Mouse (Mus musculus): ENCODE measurements around the gene Setd1b. TPM values are rescaled to one million over a fixed set of nuclear protein-coding genes. Genes with fewer than 3 reads are reported as not detected.

The Setd1b gene
- polyA plus RNA-seq, 1 experiment, result 14.9 TPM

DNA sequence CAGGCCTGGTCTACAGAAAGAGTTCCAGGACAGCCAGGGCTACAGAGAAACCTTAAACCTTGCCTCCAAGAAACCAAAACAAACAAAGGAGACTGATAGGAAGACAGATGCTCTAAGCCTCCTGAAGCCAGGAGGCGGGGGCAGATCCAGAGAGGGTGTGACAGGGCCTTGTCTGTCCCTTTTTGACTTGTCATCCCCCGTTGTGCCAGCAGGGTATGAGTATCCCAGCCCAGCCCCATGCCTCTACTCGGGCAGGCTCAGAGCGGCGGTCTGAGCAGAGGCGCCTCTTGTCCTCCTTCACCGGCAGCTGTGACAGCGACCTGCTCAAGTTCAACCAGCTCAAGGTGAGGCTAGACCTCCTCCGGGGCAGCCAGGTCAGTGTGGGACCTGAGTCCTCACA, 20.9 kb downstream of the Setd1b start:
- Histone ChIP-seq H3K4me3 (replicated peaks; ENCODE audit: insufficient read depth, low read depth, low read length) (no peak overlapping the region), H3K27me3 (ENCODE audit: control insufficient read depth, insufficient read depth, low read length) (no peaks in the 10 kb centered on the region), H3K27ac (ENCODE audit: insufficient read depth, low read length) (no peak overlapping the region), H3K4me1 (ENCODE audit: control insufficient read depth, insufficient read depth, low read length) (no peaks in the 10 kb centered on the region)
- 66% methylated on average over 9 of the region's 9 CpGs for WGBS
- no peak for TF ChIP-seq CTCF (IDR thresholded peaks at IDR 0.05; ENCODE audit: borderline replicate concordance, insufficient read depth, low read depth, low read length)
- TF ChIP-seq POLR2A (IDR thresholded peaks at IDR 0.05; ENCODE audit: borderline replicate concordance, insufficient read depth, low read length), result no peak
- DNase-seq, result no peak

DNA sequence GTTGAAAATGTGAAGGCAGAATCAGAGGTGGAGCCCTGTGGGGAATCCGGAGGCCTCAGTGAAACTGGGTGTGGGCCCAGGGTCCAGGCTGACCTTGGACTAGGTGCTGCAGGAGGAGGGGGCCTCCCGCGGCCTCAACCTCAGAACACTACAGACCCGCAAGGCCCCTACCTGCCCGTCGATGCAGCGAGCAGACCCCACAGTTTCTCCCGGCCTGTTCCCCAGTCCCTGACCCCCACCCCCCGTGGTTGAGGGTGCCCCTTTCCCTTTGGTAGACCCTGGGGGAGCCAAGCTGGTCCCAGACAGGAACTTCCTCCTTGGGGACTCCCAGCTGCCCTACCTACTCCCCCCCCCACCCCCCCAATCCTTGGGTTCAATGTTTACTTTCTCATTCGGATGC, 24.4 kb downstream of the Setd1b start:
- no peak for DNase-seq
- no peaks in the 10 kb centered on the region for H3K4me1 ChIP-seq (ENCODE audit: control insufficient read depth, insufficient read depth, low read length)
- H3K4me3 ChIP-seq (replicated peaks; ENCODE audit: insufficient read depth, low read depth, low read length), result no peak overlapping the region
- WGBS, result 83% methylated on average over 10 of the region's 10 CpGs
- no peaks in the 10 kb centered on the region for H3K27me3 ChIP-seq (ENCODE audit: control insufficient read depth, insufficient read depth, low read length)
- no peak overlapping the region for H3K27ac ChIP-seq (ENCODE audit: insufficient read depth, low read length)
- TF ChIP-seq CTCF (IDR thresholded peaks at IDR 0.05; ENCODE audit: borderline replicate concordance, insufficient read depth, low read depth, low read length) (no peak), POLR2A (IDR thresholded peaks at IDR 0.05; ENCODE audit: borderline replicate concordance, insufficient read depth, low read length) (no peak)

DNA sequence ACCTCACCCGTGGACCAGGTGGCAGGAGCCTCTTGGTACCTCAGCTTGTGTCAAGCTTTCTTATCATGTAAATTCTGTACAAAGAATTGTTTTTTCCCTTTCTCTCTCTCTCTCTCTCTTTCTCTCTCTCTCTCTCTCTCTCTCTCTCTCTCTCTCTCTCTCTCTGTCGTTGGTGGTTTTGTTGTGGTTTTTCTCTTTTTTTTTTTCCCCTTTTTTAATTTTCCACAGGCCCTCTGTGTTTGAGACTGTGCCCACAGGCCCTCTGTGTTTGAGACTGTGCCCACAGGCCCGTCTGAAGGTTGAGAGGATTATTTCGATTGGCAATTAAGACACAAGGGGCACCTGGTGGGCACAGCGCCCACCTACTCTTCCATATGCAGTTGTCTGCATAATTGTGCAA, 25.6 kb downstream of the Setd1b start:
- Histone ChIP-seq H3K27ac (ENCODE audit: insufficient read depth, low read length) (no peak overlapping the region), H3K4me3 (replicated peaks; ENCODE audit: insufficient read depth, low read depth, low read length) (no peak overlapping the region), H3K27me3 (ENCODE audit: control insufficient read depth, insufficient read depth, low read length) (no peaks in the 10 kb centered on the region), H3K4me1 (ENCODE audit: control insufficient read depth, insufficient read depth, low read length) (0 out of 2 replicates have a peak, but pooled peaks cover 4% of the 10 kb centered on the region)
- DNase-seq, result no peak
- 41% methylated on average over 5 of the region's 5 CpGs for WGBS
- TF ChIP-seq POLR2A (IDR thresholded peaks at IDR 0.05; ENCODE audit: borderline replicate concordance, insufficient read depth, low read length) (no peak), CTCF (IDR thresholded peaks at IDR 0.05; ENCODE audit: borderline replicate concordance, insufficient read depth, low read depth, low read length) (no peak)

DNA sequence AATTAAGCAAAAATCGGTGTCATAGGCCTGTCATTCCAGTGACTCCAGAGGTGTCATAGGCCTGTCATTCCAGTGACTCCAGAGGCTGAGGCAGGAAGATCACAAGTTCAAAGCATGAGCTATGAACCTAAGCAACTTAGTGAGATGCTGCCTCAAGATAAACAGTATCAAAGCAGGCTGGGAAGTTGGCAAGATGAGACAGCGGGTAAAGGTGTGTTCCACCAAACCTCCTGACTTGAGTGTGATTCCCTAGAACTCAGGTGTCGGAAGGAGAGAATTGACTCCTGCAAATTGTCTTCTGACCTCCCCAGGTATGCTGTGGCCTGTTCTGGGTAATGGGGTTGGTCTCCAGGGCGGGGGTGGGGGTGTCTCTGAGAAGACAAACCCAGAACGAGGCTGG, 27.3 kb downstream of the Setd1b start, which contains the start of gene Psmd9:
Psmd9 (plus strand) TSS at position 130 of the 400 bp plus-strand sequence.
- Histone ChIP-seq H3K27me3 (ENCODE audit: control insufficient read depth, insufficient read depth, low read length) (no peaks in the 10 kb centered on the region), H3K4me3 (replicated peaks; ENCODE audit: insufficient read depth, low read depth, low read length) (no peak within 1 kb of the TSS), H3K4me1 (ENCODE audit: control insufficient read depth, insufficient read depth, low read length) (0 out of 2 replicates have a peak, but pooled peaks cover 4% of the 10 kb centered on the region), H3K27ac (ENCODE audit: insufficient read depth, low read length) (no peak within 1 kb of the TSS)
- 77% methylated on average over 5 of the region's 5 CpGs for WGBS
- TF ChIP-seq CTCF (IDR thresholded peaks at IDR 0.05; ENCODE audit: borderline replicate concordance, insufficient read depth, low read depth, low read length), result no peak
- TF ChIP-seq POLR2A (IDR thresholded peaks at IDR 0.05; ENCODE audit: borderline replicate concordance, insufficient read depth, low read length), result no peak
- DNase-seq, result no peak

DNA sequence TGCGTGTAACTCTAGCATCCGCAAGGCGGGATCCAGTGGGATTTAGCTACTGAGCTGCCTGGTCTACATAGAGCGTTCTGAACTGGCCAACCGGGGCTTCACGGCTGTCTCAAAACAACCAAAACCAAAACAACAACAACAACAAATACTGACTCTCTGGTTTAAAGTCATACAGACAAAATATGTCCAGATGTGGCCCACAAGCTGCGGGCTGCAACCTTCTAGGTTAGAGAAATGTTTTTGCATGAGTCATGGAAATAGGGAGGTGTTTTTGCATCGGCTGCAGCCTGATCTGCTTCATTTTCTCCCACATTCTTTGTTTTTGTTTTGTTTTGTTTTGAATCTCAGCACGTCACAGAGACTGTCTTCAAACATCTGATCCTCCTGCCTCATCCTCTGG, 28.4 kb downstream of the Setd1b start:
- H3K27me3 ChIP-seq (ENCODE audit: control insufficient read depth, insufficient read depth, low read length), result no peaks in the 10 kb centered on the region
- DNase-seq, result no peak
- no peak overlapping the region for H3K27ac ChIP-seq (ENCODE audit: insufficient read depth, low read length)
- H3K4me1 ChIP-seq (ENCODE audit: control insufficient read depth, insufficient read depth, low read length), result 0 out of 2 replicates have a peak, but pooled peaks cover 4% of the 10 kb centered on the region
- TF ChIP-seq CTCF (IDR thresholded peaks at IDR 0.05; ENCODE audit: borderline replicate concordance, insufficient read depth, low read depth, low read length) (no peak), POLR2A (IDR thresholded peaks at IDR 0.05; ENCODE audit: borderline replicate concordance, insufficient read depth, low read length) (no peak)
- no peak overlapping the region for H3K4me3 ChIP-seq (replicated peaks; ENCODE audit: insufficient read depth, low read depth, low read length)
- 87% methylated on average over 9 of the region's 9 CpGs for WGBS

DNA sequence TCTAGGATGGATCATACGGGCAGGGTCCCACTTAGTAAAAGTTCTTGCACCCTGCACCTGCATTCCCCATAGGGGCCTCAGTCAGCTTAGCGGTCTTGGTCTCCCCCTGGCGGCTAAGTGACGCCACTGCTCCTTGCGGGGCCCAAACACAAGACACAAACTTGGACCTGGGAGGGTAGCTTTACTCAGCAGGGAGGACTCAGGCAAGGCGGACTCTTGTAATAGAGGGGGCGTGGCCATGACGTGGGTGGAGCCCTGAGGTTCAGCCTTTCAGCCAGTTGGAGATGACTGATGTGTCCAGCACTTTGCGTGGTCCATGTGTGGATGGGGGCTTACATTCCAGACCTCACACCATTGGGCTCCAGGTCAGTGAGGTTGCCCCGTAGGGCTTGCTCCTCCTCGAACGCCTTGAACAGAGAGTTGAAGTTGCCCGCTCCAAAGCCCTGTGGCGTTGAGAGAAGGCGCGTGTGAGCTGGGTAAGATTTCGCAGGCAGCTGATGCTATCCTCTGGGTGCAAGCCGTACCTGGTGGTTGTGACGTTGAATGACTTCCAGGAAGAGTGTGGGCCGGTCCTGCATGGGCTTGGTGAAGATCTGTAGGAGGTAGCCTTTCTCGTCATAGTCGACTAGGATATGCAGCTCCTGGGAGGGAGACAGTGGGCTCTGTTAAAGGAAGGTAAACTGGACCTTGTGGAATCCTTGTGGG, 29.8 kb downstream of the Setd1b start:
- Histone ChIP-seq H3K27me3 (ENCODE audit: control insufficient read depth, insufficient read depth, low read length) (no peaks in the 10 kb centered on the region), H3K4me1 (ENCODE audit: control insufficient read depth, insufficient read depth, low read length) (0 out of 2 replicates have a peak, but pooled peaks cover 4% of the 10 kb centered on the region), H3K27ac (ENCODE audit: insufficient read depth, low read length) (no peak overlapping the region), H3K4me3 (replicated peaks; ENCODE audit: insufficient read depth, low read depth, low read length) (no peak overlapping the region)
- DNase-seq, result peak; percentile 68 to 82
- WGBS, result 14% methylated on average over 22 of the region's 22 CpGs
- TF ChIP-seq POLR2A (IDR thresholded peaks at IDR 0.05; ENCODE audit: borderline replicate concordance, insufficient read depth, low read length), result no peak
- peak; percentile 98 for TF ChIP-seq CTCF (IDR thresholded peaks at IDR 0.05; ENCODE audit: borderline replicate concordance, insufficient read depth, low read depth, low read length)

DNA sequence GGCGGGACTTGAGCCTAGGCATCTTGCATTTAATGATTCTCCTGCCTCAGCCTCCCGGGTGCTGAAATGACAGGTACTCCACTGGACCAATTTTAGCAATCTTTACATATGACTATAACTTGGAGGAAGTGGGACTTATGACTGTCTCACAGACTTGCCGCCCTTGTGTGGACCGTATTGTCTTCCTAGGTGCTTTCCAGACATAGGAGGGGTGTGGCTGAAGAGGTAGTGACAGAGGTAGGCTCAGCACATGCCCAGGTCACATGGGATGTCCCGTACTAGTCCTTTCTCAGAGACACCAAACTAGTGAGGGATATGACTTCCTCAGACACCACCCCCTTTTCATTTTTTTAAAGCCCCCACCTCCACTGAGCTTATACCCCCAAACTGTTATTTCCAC, 36.8 kb downstream of the Setd1b start:
- Histone ChIP-seq H3K27ac (ENCODE audit: insufficient read depth, low read length) (no peak overlapping the region), H3K27me3 (ENCODE audit: control insufficient read depth, insufficient read depth, low read length) (no peaks in the 10 kb centered on the region), H3K4me1 (ENCODE audit: control insufficient read depth, insufficient read depth, low read length) (no peaks in the 10 kb centered on the region), H3K4me3 (replicated peaks; ENCODE audit: insufficient read depth, low read depth, low read length) (no peak overlapping the region)
- DNase-seq, result no peak
- no peak for TF ChIP-seq POLR2A (IDR thresholded peaks at IDR 0.05; ENCODE audit: borderline replicate concordance, insufficient read depth, low read length)
- TF ChIP-seq CTCF (IDR thresholded peaks at IDR 0.05; ENCODE audit: borderline replicate concordance, insufficient read depth, low read depth, low read length), result no peak
- 92% methylated on average over 5 of the region's 5 CpGs for WGBS

DNA sequence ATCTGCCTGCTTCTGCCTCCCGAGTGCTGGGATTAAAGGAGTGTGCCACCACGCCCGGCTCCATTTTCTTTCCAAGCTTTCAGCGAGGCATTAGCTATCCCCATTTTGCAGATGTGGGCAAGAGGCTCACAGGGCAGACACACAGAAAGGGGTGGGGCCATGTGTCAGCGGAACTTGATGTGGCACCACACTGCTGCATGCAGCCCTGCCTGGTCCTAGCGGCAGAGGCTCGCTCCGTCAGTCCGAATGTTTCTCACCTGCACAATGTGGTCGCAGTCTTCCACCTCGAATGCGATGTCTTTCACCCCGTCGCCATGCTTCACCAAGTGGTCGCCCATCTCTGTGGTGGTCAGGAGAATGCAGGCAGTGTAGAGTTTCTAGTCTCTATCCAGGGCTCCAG, 38.4 kb downstream of the Setd1b start:
- DNase-seq, result no peak
- Histone ChIP-seq H3K4me3 (replicated peaks; ENCODE audit: insufficient read depth, low read depth, low read length) (no peak overlapping the region), H3K4me1 (ENCODE audit: control insufficient read depth, insufficient read depth, low read length) (no peaks in the 10 kb centered on the region), H3K27ac (ENCODE audit: insufficient read depth, low read length) (no peak overlapping the region), H3K27me3 (ENCODE audit: control insufficient read depth, insufficient read depth, low read length) (no peaks in the 10 kb centered on the region)
- 91% methylated on average over 15 of the region's 15 CpGs for WGBS
- no peak for TF ChIP-seq POLR2A (IDR thresholded peaks at IDR 0.05; ENCODE audit: borderline replicate concordance, insufficient read depth, low read length)
- no peak for TF ChIP-seq CTCF (IDR thresholded peaks at IDR 0.05; ENCODE audit: borderline replicate concordance, insufficient read depth, low read depth, low read length)

Measured in cerebellum, adult 2 months (tissue).